Mouse (Mus musculus) hindbrain, embryonic 12.5 days (tissue): ENCODE results near the gene Ypel4. TPM values are rescaled to one million over a fixed set of nuclear protein-coding genes. Genes with fewer than 3 reads are reported as not detected.

ENCODE experiments used
- ATAC-seq: fragments of 200-750 bp; cut with Nextera tagmentation; 2 replicates; pipeline ENCODE4 v1.8.0; 2017; ENCODE audit warnings: moderate TSS enrichment; ENCODE audit not compliant: low FRiP score
- H3K27ac ChIP-seq: fragments of 300-500 bp; sonication (generic); 2 replicates; pipeline ENCODE4 v1.5.1; 2016; ENCODE audit warnings: mild to moderate bottlenecking
- H3K27me3 ChIP-seq: fragments of 300-500 bp; sonication (generic); 2 replicates; pipeline ENCODE4 v1.6.1; 2016; ENCODE audit warnings: mild to moderate bottlenecking
- H3K36me3 ChIP-seq: fragments of 300-500 bp; sonication (generic); 2 replicates; pipeline ENCODE4 v1.6.1; 2016; ENCODE audit warnings: mild to moderate bottlenecking
- H3K4me1 ChIP-seq: fragments of 300-500 bp; sonication (generic); 2 replicates; pipeline ENCODE4 v1.6.1; 2016
- H3K4me2 ChIP-seq: fragments of 300-500 bp; sonication (generic); replicated peaks from 2 replicates; pipeline ENCODE4 v1.6.1; 2016; ENCODE audit warnings: mild to moderate bottlenecking
- H3K4me3 ChIP-seq: fragments of 300-500 bp; sonication (generic); 2 replicates; pipeline ENCODE4 v1.5.1; 2016; ENCODE audit warnings: mild to moderate bottlenecking
- H3K9ac ChIP-seq: fragments of 300-500 bp; sonication (generic); 2 replicates; pipeline ENCODE4 v1.6.1; 2016; ENCODE audit warnings: mild to moderate bottlenecking, moderate library complexity
- H3K9me3 ChIP-seq: fragments of 300-500 bp; sonication (generic); replicated peaks from 2 replicates; pipeline ENCODE4 v1.6.1; 2016; ENCODE audit warnings: mild to moderate bottlenecking
- WGBS: fragments of 180-500 bp; shearing (Covaris S2); methylation state at CpG from one replicate; pipeline ENCODE4 v1.1.7; 2016; 5-methylcytosine and 5-hydroxymethylcytosine counted together
- polyA plus RNA-seq: library from polyadenylated mRNA; unstranded; fragments of >200 nt; fragmentation: Nextera tagmentation; extraction: Ambion mirVana; gene quantifications from 2 replicates; pipeline ENCODE4 v1.2.1, GENCODE M21; 2016

Gene Ypel4
- polyA plus RNA-seq, result 21.0 and 22.4 TPM in 2 replicates

DNA sequence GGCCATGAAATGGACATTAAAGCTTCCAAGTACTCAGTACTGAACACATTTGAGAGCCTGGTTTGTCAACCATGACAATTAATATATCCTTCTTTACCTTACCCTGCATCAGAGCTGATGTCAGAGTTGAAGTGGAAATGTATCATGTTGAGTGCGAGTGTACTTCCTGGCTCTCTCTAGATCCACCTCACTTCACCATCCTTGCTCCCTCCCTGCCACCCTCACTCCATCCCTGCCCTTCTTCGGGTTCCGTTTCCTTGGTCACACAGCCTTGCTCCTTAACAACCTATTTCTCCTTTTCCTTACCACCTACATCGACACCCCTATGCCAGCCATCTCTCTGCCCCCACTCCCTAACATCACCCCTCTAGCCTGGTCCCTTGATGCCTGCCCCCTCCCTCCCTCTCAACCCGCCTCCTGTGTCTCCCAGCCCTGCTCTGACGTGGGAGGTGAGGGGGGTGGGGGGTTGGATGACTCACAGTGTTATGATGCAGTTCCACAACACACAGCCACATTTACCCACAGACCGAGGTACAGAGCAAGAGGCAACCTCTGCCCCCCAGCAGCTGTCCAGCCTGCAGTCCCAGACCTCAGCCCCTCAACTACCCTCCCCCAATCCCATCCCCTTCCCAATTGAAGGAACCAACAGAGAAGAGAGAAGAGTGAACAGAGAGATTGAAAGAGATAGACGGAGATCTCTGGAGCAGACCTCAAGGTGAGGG, at the start of gene Ypel4:
Gene Ypel4 (plus strand): TSS at position 480 of the 722 bp plus-strand sequence.
- Histone ChIP-seq H3K9ac (peak within 1 kb of the TSS; percentile 80), H3K9me3 (no peaks in the 10 kb centered on the region), H3K27ac (peak within 1 kb of the TSS; percentile 87), H3K36me3 (no peaks in the 10 kb centered on the region), H3K27me3 (no peaks in the 10 kb centered on the region), H3K4me3 (peak within 1 kb of the TSS; percentile 53), H3K4me2 (peak within 1 kb of the TSS; percentile 76), H3K4me1 (peaks cover 51% of the 10 kb centered on the region)
- peak; percentile 75 for ATAC-seq
- WGBS, result 6% methylated on average over 7 of the region's 8 CpGs

DNA sequence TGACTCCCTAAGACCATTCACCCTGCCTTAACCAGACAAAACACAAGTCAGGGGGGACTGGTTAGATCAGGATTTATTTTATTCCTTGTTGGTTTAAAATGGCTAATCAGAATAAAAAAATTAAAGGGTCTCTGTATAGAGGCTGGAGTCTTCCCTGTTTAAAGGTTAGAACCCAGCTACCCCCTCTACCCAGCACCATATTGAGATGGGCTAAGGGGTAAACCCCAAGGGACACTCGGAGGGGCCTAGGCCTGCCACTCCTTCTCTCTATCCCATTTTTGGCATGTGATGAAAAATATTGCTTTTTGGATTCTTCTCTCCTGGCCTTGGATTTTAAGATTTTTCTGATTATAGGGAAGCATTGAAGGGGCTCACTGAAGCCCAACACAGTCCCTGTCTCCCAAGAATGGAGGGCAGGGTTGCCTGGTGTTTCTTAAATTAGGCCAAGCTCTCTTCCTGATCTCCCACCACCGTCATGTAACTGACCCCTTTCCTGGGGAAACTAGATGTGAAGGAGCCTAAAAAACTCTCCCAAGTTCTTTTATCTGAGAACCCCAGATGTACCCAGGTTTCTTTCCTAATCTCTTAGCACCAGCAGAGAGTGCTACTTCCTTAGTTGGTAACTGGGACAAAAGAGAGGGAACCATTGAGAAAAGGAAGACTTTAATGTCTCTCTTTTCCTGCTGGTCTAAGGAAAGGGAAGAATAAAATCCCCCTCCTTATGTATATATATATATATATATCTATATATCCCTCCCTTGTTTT, 45.6 kb upstream of the Ypel4 start:
- no peaks in the 10 kb centered on the region for H3K27me3 ChIP-seq
- H3K4me3 ChIP-seq, result no peak overlapping the region
- H3K36me3 ChIP-seq, result peaks cover 83% of the 10 kb centered on the region
- no peak overlapping the region for H3K9ac ChIP-seq
- H3K9me3 ChIP-seq, result no peaks in the 10 kb centered on the region
- no peak overlapping the region for H3K4me2 ChIP-seq
- H3K4me1 ChIP-seq, result no peaks in the 10 kb centered on the region
- no peak overlapping the region for H3K27ac ChIP-seq
- ATAC-seq, result no peak
- 83% methylated on average over 2 of the region's 2 CpGs for WGBS

GRCm38 (mm10) chr2:84690050-84690449, 43.8 kb upstream of the Ypel4 start:
- Histone ChIP-seq H3K4me1 (no peaks in the 10 kb centered on the region), H3K9ac (no peak overlapping the region), H3K27ac (no peak overlapping the region), H3K4me3 (no peak overlapping the region), H3K36me3 (peaks cover 86% of the 10 kb centered on the region), H3K4me2 (no peak overlapping the region), H3K9me3 (no peaks in the 10 kb centered on the region), H3K27me3 (no peaks in the 10 kb centered on the region)
- no peak for ATAC-seq
- WGBS, result 92% methylated on average over 12 of the region's 12 CpGs

GRCm38 (mm10) chr2:84695007-84695695, 38.7 kb upstream of the Ypel4 start:
- Histone ChIP-seq H3K36me3 (peaks cover 60% of the 10 kb centered on the region), H3K9me3 (no peaks in the 10 kb centered on the region), H3K4me1 (no peaks in the 10 kb centered on the region), H3K4me2 (no peak overlapping the region), H3K9ac (no peak overlapping the region), H3K4me3 (no peak overlapping the region), H3K27me3 (no peaks in the 10 kb centered on the region), H3K27ac (no peak overlapping the region)
- WGBS, result 97% methylated on average over 5 of the region's 5 CpGs
- ATAC-seq, result no peak

- WGBS, result 97% methylated on average over 1 of the region's 1 CpGs
- ATAC-seq, result no peak
These were observed 30.4 kb upstream of the Ypel4 start for GRCm38 (mm10) chr2:84703497-84703896.

DNA sequence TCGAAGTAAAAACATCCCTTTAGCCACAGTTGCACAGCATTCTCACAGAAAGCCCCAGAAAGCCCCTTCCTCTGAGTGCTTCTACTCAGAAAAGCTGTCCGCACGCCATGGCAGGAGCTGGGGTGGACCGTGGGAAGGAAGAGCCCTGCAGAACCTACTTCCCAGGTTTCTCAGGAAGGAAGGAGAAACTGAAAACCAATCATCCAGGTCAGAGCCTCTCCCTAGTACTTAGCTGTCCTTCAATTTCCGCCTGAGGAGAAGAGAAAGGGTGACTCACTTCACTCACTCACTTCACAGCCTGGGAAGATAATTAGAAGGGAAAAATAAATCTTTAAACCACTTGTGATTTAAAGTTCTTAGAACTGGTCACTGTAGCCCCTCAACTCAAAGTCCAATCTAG, 29.5 kb upstream of the Ypel4 start:
- no peak for ATAC-seq
- Histone ChIP-seq H3K27me3 (no peaks in the 10 kb centered on the region), H3K9me3 (no peaks in the 10 kb centered on the region), H3K9ac (no peak overlapping the region), H3K4me2 (no peak overlapping the region), H3K27ac (no peak overlapping the region), H3K4me3 (no peak overlapping the region), H3K36me3 (peaks cover 36% of the 10 kb centered on the region), H3K4me1 (0 out of 2 replicates have a peak, but pooled peaks cover 3% of the 10 kb centered on the region)
- WGBS, result 88% methylated on average over 5 of the region's 5 CpGs

More at GRCm38 (mm10) chr2:84703497-84703896, 30.4 kb upstream of the Ypel4 start:
- Histone ChIP-seq H3K4me2 (no peak overlapping the region), H3K9ac (no peak overlapping the region), H3K4me3 (no peak overlapping the region), H3K36me3 (peaks cover 39% of the 10 kb centered on the region), H3K4me1 (0 out of 2 replicates have a peak, but pooled peaks cover 3% of the 10 kb centered on the region), H3K9me3 (no peaks in the 10 kb centered on the region), H3K27ac (no peak overlapping the region), H3K27me3 (no peaks in the 10 kb centered on the region)

DNA sequence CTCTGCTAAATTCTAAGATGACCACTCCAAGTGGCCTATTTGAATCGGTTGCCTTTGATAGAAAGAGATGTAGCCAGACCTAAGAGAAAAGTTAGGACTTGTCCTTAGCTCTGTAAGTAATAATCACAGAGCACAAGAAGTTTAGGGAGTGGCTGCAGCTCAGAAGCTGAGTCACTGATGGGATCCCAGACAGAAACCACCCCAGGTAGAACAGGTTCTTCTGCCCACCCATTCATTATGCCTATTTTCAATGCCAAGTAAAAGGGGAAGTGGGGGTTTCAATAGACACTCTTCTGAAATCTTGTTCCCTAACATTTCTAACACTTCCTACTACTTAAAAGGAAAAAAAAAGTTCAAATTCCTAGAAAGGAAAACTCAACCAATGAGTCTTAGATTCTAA, 28.6 kb upstream of the Ypel4 start:
- peaks cover 38% of the 10 kb centered on the region for H3K36me3 ChIP-seq
- no peak overlapping the region for H3K27ac ChIP-seq
- H3K4me1 ChIP-seq, result 0 out of 2 replicates have a peak, but pooled peaks cover 3% of the 10 kb centered on the region
- H3K9me3 ChIP-seq, result no peaks in the 10 kb centered on the region
- WGBS, result 87% methylated on average over 1 of the region's 1 CpGs
- ATAC-seq, result no peak
- H3K27me3 ChIP-seq, result no peaks in the 10 kb centered on the region
- H3K4me2 ChIP-seq, result no peak overlapping the region
- H3K9ac ChIP-seq, result no peak overlapping the region
- H3K4me3 ChIP-seq, result no peak overlapping the region

- Histone ChIP-seq H3K4me3 (no peak overlapping the region), H3K27ac (no peak overlapping the region), H3K27me3 (no peaks in the 10 kb centered on the region), H3K4me2 (no peak overlapping the region), H3K36me3 (peaks cover 39% of the 10 kb centered on the region), H3K9ac (no peak overlapping the region), H3K4me1 (0 out of 2 replicates have a peak, but pooled peaks cover 3% of the 10 kb centered on the region), H3K9me3 (no peaks in the 10 kb centered on the region)
- WGBS, result 71% methylated on average over 1 of the region's 1 CpGs
- ATAC-seq, result no peak
These were observed 26.3 kb upstream of the Ypel4 start for GRCm38 (mm10) chr2:84707523-84707922.

DNA sequence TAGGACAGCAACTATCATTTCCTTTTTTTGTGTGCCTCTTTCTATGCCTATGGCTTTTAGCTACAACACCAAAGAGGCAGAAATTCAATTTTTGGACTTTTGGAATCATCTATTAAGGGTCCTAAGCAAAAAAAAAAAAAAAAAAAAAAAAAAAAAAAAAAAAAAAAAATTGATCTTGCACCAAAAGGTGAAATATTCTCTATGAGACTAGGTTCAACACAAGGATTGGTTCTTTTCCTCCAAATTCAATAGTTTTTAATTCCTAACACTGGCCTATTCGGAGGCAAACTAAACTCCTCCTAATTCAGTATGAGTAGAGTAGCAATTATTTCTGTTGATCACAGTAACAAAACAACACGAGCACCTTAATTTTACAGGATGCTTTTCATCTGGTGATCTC, 22.0 kb upstream of the Ypel4 start:
- ATAC-seq, result no peak
- Histone ChIP-seq H3K4me1 (peaks cover 16% of the 10 kb centered on the region), H3K4me3 (no peak overlapping the region), H3K9me3 (no peaks in the 10 kb centered on the region), H3K9ac (no peak overlapping the region), H3K4me2 (no peak overlapping the region), H3K27ac (no peak overlapping the region), H3K36me3 (peaks cover 23% of the 10 kb centered on the region), H3K27me3 (no peaks in the 10 kb centered on the region)
- 91% methylated on average over 2 of the region's 2 CpGs for WGBS

- ATAC-seq, result peak; percentile 36
- Histone ChIP-seq H3K27ac (peak overlapping the region; percentile 97), H3K9ac (peak overlapping the region; percentile 97), H3K9me3 (no peaks in the 10 kb centered on the region), H3K36me3 (peaks cover 11% of the 10 kb centered on the region), H3K27me3 (no peaks in the 10 kb centered on the region), H3K4me1 (peaks cover 12% of the 10 kb centered on the region), H3K4me2 (peak overlapping the region; percentile 85), H3K4me3 (peak overlapping the region; percentile 94)
- under 1% methylated on average over 23 of the region's 26 CpGs for WGBS
These were observed 19.4 kb upstream of the Ypel4 start for GRCm38 (mm10) chr2:84714422-84714810.

DNA sequence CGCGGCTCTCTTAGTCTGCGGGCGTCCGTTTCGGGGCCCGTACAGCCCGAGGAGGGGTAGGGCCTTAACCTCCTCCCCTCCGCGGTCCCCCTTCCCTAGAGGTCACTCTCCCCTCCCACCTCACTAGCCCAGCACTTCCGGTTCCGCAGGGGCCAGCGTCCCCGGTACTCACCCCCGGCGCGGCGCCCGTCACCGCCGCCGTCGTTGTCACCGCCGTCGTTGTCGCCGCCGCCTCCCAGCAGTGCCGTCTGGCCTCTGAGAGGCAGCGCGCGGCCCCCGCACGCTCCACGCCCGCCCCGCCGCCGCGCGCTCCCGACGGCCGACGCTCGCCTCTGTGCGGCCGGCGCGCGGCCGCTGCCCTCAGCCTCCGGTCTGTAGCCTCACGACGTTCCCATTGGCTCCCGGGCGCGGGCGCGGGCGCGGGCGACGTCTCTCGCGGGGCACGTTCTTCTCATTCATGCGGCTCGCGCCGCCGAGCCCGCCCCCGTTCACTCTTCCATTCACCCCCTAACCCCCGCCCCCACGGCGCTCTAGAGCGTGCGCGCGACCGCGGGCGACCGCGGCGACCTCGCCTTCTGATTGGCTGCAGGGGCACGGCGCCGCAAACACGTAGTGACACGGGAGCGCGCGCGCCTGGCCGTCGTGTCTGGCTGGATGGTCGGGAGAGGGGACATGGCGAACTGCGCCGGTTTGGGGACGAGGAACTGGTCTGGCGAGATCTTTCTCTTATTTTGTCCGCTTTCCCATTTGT, 18.9 kb upstream of the Ypel4 start, which contains the start of gene Zdhhc5:
Gene Zdhhc5 (minus strand): TSS at position 370 of the 751 bp plus-strand sequence.
- peak; percentile 98 for ATAC-seq

More for the DNA sequence above, 18.9 kb upstream of the Ypel4 start, which contains the start of gene Zdhhc5:
- H3K4me2 ChIP-seq, result peak within 1 kb of the TSS; percentile 85
- H3K27ac ChIP-seq, result peak within 1 kb of the TSS; percentile 97
- peaks cover 12% of the 10 kb centered on the region for H3K4me1 ChIP-seq
- H3K9me3 ChIP-seq, result no peaks in the 10 kb centered on the region
- WGBS, result under 1% methylated on average over 82 of the region's 107 CpGs
- H3K36me3 ChIP-seq, result peaks cover 10% of the 10 kb centered on the region
- no peaks in the 10 kb centered on the region for H3K27me3 ChIP-seq
- peak within 1 kb of the TSS; percentile 97 for H3K9ac ChIP-seq
- H3K4me3 ChIP-seq, result peak within 1 kb of the TSS; percentile 94
